Mouse (Mus musculus): ENCODE measurements at regions not wholly inside any gene's neighbourhood (a gene's known extent, or its start where the extent isn't known, plus 50 kb on each side); places are given as distances from the start of the nearest gene placed in this dataset.

DNA sequence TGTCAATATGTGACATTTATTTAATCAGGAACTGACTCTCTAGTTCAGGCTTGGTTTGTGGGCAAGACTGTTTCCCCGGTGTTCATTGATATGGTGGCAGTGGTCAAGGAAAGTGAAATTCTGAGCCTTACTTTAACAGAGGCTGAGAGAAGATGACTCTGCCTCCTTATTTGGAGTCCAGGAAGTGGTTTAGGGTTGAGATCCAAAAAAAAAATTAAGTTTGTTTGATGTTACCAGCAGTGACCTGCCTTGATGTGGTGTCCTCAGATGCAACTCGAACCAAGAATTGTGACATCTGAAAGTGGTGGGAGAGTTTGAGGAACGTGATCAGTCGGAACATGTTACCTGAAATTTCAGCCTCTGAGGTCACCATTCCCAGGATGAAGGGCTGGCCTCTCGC, 151.4 kb downstream of the Klf5 start:
- TF ChIP-seq CTCF (IDR thresholded peaks at IDR 0.05 in 2 of 3, conservative IDR thresholded peaks at IDR 0.05 in 1 of 3; ENCODE audit: control insufficient read depth in 1 of 3, insufficient read depth in 1 of 3, low read depth in 2 of 3, low read length in 3 of 3, poor library complexity in 1 of 3, severe bottlenecking in 1 of 3), result no peak
- TF ChIP-seq E2F4 (IDR thresholded peaks at IDR 0.05; ENCODE audit: borderline replicate concordance, low read depth, low read length), result no peak
- no peak for TF ChIP-seq NELFE (IDR thresholded peaks at IDR 0.05; ENCODE audit: low read depth, low read length)
- no peak for TF ChIP-seq MAZ (IDR thresholded peaks at IDR 0.05; ENCODE audit: low read depth, low read length)
- no peak for TF ChIP-seq MEF2A (IDR thresholded peaks at IDR 0.05; ENCODE audit: extremely low read depth, insufficient replicate concordance, low read depth, low read length, poor library complexity, severe bottlenecking)
- TF ChIP-seq TAL1 (IDR thresholded peaks at IDR 0.05; ENCODE audit: low read length), result no peak
- TF ChIP-seq CHD2 (IDR thresholded peaks at IDR 0.05; ENCODE audit: low read length), result no peak
- TF ChIP-seq POLR2A (IDR thresholded peaks at IDR 0.05; ENCODE audit: control insufficient read depth in 1 of 2, insufficient read depth in 1 of 2, low read depth in 1 of 2, low read length in 2 of 2, poor library complexity in 1 of 2), result no peak
- no peak for TF ChIP-seq MAFK (IDR thresholded peaks at IDR 0.05; ENCODE audit: borderline replicate concordance, low read depth, low read length)
- no peak for TF ChIP-seq MAX (IDR thresholded peaks at IDR 0.05; ENCODE audit: low read length)
- TF ChIP-seq NRF1 (IDR thresholded peaks at IDR 0.05; ENCODE audit: insufficient read depth, low read depth, low read length, poor library complexity, severe bottlenecking), result no peak
- no peak for TF ChIP-seq POLR2AphosphoS2 (IDR thresholded peaks at IDR 0.05; ENCODE audit: low read length)
- no peak for TF ChIP-seq SIN3A (IDR thresholded peaks at IDR 0.05; ENCODE audit: low read length)
